Mouse (Mus musculus): ENCODE results near the gene Fam19a3. TPM values are rescaled to one million over a fixed set of nuclear protein-coding genes. Genes with fewer than 3 reads are reported as not detected.

Fam19a3 gene
- polyA plus RNA-seq, 1 experiment from 2014 or later = not detected

- H3K27me3 ChIP-seq = no peaks in the 10 kb centered on the region; the same call in 1 of the 2 replicates
- H3K4me1 ChIP-seq = no peaks in the 10 kb centered on the region
- no peaks in the 10 kb centered on the region for H3K36me3 ChIP-seq
- no peak overlapping the region for H3K9ac ChIP-seq (replicated peaks)
- no peaks in the 10 kb centered on the region for H3K9me3 ChIP-seq
- H3K27ac ChIP-seq (replicated peaks) = no peak overlapping the region
- no peak overlapping the region for H3K4me2 ChIP-seq (replicated peaks)
- no peak for ATAC-seq (ENCODE audit: low FRiP score, low read depth)
- H3K4me3 ChIP-seq = no peak overlapping the region
- 91% methylated on average over 9 of the region's 9 CpGs for WGBS
Measured at GRCm38 (mm10) chr3:104805539-104805938, 23.9 kb upstream of the Fam19a3 start.

GRCm38 (mm10) chr3:104804312-104804711 is 22.7 kb upstream of the Fam19a3 start:
- 93% methylated on average over 10 of the region's 10 CpGs for WGBS
- ATAC-seq (ENCODE audit: low FRiP score, low read depth) = no peak

GRCm38 (mm10) chr3:104801481-104801880 is 19.8 kb upstream of the Fam19a3 start:
- no peak for ATAC-seq (ENCODE audit: low FRiP score, low read depth)

More at GRCm38 (mm10) chr3:104804312-104804711, 22.7 kb upstream of the Fam19a3 start:
- Histone ChIP-seq H3K4me3 (no peak overlapping the region), H3K4me1 (no peaks in the 10 kb centered on the region), H3K27me3 (no peaks in the 10 kb centered on the region; the same call in 1 of the 2 replicates), H3K27ac (replicated peaks) (no peak overlapping the region), H3K36me3 (no peaks in the 10 kb centered on the region), H3K9me3 (no peaks in the 10 kb centered on the region), H3K9ac (replicated peaks) (no peak overlapping the region), H3K4me2 (replicated peaks) (no peak overlapping the region)

GRCm38 (mm10) chr3:104800681-104801080 is 19.0 kb upstream of the Fam19a3 start:
- H3K27me3 ChIP-seq = no peaks in the 10 kb centered on the region; the same call in 1 of the 2 replicates
- H3K4me2 ChIP-seq (replicated peaks) = no peak overlapping the region
- H3K4me1 ChIP-seq = no peaks in the 10 kb centered on the region
- no peak for ATAC-seq (ENCODE audit: low FRiP score, low read depth)
- H3K4me3 ChIP-seq = no peak overlapping the region
- no peak overlapping the region for H3K27ac ChIP-seq (replicated peaks)
- no peaks in the 10 kb centered on the region for H3K9me3 ChIP-seq
- no peak overlapping the region for H3K9ac ChIP-seq (replicated peaks)
- no peaks in the 10 kb centered on the region for H3K36me3 ChIP-seq
- WGBS = 93% methylated on average over 11 of the region's 11 CpGs

More at GRCm38 (mm10) chr3:104801481-104801880, 19.8 kb upstream of the Fam19a3 start:
- Histone ChIP-seq H3K4me3 (no peak overlapping the region), H3K9me3 (no peaks in the 10 kb centered on the region), H3K36me3 (no peaks in the 10 kb centered on the region), H3K4me1 (no peaks in the 10 kb centered on the region), H3K27ac (replicated peaks) (no peak overlapping the region), H3K9ac (replicated peaks) (no peak overlapping the region), H3K4me2 (replicated peaks) (no peak overlapping the region), H3K27me3 (no peaks in the 10 kb centered on the region; the same call in 1 of the 2 replicates)
- WGBS = 87% methylated on average over 6 of the region's 6 CpGs

GRCm38 (mm10) chr3:104796430-104797082 is 14.9 kb upstream of the Fam19a3 start:
- H3K9ac ChIP-seq (replicated peaks) = no peak overlapping the region
- H3K4me1 ChIP-seq = peaks cover 18% of the 10 kb centered on the region
- no peaks in the 10 kb centered on the region for H3K27me3 ChIP-seq
- 89% methylated on average over 15 of the region's 15 CpGs for WGBS
- H3K4me2 ChIP-seq (replicated peaks) = no peak overlapping the region
- no peak for ATAC-seq (ENCODE audit: low FRiP score, low read depth)
- H3K4me3 ChIP-seq = no peak overlapping the region
- no peaks in the 10 kb centered on the region for H3K9me3 ChIP-seq
- no peaks in the 10 kb centered on the region for H3K36me3 ChIP-seq
- H3K27ac ChIP-seq (replicated peaks) = no peak overlapping the region

GRCm38 (mm10) chr3:104795661-104796340 is 14.2 kb upstream of the Fam19a3 start:
- Histone ChIP-seq H3K9me3 (no peaks in the 10 kb centered on the region), H3K27ac (replicated peaks) (0 out of 2 replicates have a peak overlapping the region, but pooled peaks have one; percentile 20), H3K4me2 (replicated peaks) (no peak overlapping the region), H3K4me1 (peaks cover 24% of the 10 kb centered on the region), H3K27me3 (0 out of 2 replicates have a peak, but pooled peaks cover 5% of the 10 kb centered on the region), H3K4me3 (no peak overlapping the region), H3K36me3 (no peaks in the 10 kb centered on the region), H3K9ac (replicated peaks) (no peak overlapping the region)
- WGBS = 76% methylated on average over 15 of the region's 15 CpGs
- ATAC-seq (ENCODE audit: low FRiP score, low read depth) = no peak

GRCm38 (mm10) chr3:104794953-104795470 is 13.4 kb upstream of the Fam19a3 start:
- Histone ChIP-seq H3K27ac (replicated peaks) (no peak overlapping the region), H3K4me3 (no peak overlapping the region), H3K9me3 (no peaks in the 10 kb centered on the region), H3K4me1 (peaks cover 32% of the 10 kb centered on the region), H3K9ac (replicated peaks) (peak overlapping the region; percentile 5; the same call in 1 of the 2 replicates), H3K36me3 (no peaks in the 10 kb centered on the region), H3K27me3 (peaks cover 10% of the 10 kb centered on the region), H3K4me2 (replicated peaks) (no peak overlapping the region)
- ATAC-seq (ENCODE audit: low FRiP score, low read depth) = no peak
- 77% methylated on average over 12 of the region's 12 CpGs for WGBS

- peak; percentile 88 for ATAC-seq (ENCODE audit: low FRiP score, low read depth)
- Histone ChIP-seq H3K9ac (replicated peaks) (no peak overlapping the region; the same call in 1 of the 2 replicates), H3K4me1 (peaks cover 40% of the 10 kb centered on the region), H3K27ac (replicated peaks) (peak overlapping the region; percentile 2; the same call in 1 of the 2 replicates), H3K4me2 (replicated peaks) (no peak overlapping the region), H3K27me3 (peaks cover 18% of the 10 kb centered on the region), H3K4me3 (no peak overlapping the region), H3K36me3 (no peaks in the 10 kb centered on the region), H3K9me3 (no peaks in the 10 kb centered on the region)
- WGBS = 59% methylated on average over 18 of the region's 20 CpGs
Measured at GRCm38 (mm10) chr3:104793871-104794828, 12.5 kb upstream of the Fam19a3 start.

- WGBS = 78% methylated on average over 15 of the region's 15 CpGs
Measured at GRCm38 (mm10) chr3:104792360-104793270, 11.0 kb upstream of the Fam19a3 start.

GRCm38 (mm10) chr3:104791671-104792070 is 10.0 kb upstream of the Fam19a3 start:
- no peak for ATAC-seq (ENCODE audit: low FRiP score, low read depth)

More at GRCm38 (mm10) chr3:104792360-104793270, 11.0 kb upstream of the Fam19a3 start:
- no peak for ATAC-seq (ENCODE audit: low FRiP score, low read depth)
- no peaks in the 10 kb centered on the region for H3K9me3 ChIP-seq
- H3K4me2 ChIP-seq (replicated peaks) = no peak overlapping the region
- peaks cover 46% of the 10 kb centered on the region for H3K4me1 ChIP-seq
- peaks cover 26% of the 10 kb centered on the region for H3K27me3 ChIP-seq
- no peak overlapping the region for H3K9ac ChIP-seq (replicated peaks)
- H3K36me3 ChIP-seq = no peaks in the 10 kb centered on the region
- no peak overlapping the region for H3K4me3 ChIP-seq
- no peak overlapping the region for H3K27ac ChIP-seq (replicated peaks)

More at GRCm38 (mm10) chr3:104791671-104792070, 10.0 kb upstream of the Fam19a3 start:
- Histone ChIP-seq H3K4me1 (peaks cover 46% of the 10 kb centered on the region), H3K27me3 (peaks cover 33% of the 10 kb centered on the region), H3K36me3 (no peaks in the 10 kb centered on the region), H3K4me2 (replicated peaks) (no peak overlapping the region), H3K9ac (replicated peaks) (no peak overlapping the region), H3K27ac (replicated peaks) (no peak overlapping the region), H3K9me3 (no peaks in the 10 kb centered on the region), H3K4me3 (no peak overlapping the region)
- 89% methylated on average over 8 of the region's 8 CpGs for WGBS

Measured in midbrain, embryonic 12.5 days (tissue).